In the genomic region with DNA sequence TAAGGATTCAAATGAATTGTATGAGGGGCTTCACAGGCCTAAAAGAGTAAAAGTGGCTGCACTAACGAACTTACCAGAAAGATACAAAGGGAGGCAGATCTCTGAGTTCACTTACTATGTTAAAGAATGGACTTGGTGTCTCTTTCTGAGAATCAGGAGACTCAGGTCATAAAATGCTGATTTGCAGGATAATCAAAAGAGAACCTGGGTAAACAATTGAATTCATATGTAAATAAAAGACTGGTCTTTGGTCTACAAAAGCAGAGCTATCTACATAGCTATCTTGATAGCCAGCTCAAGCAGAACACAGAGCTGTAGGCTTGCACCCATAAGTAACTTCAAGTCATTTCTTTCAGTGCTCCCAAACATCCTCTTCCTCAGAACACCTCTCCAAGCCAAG, we compare ENCODE assay signal across 34 mouse cellular contexts.
"Had no signal": no experiment of that assay in that cellular context is flagged by ENCODE, and none has a peak within 500 bp of the region (broad histone marks: within the 10 kb centered on the region; RNA-seq: fewer than 3 reads in every experiment).

No protein-coding gene starts in this region.

- ATAC-seq: hindbrain, embryonic 16.5 days; hindbrain, postnatal 0 days; inflammation-experienced regulatory T-cells, adult 6 months; intestine, embryonic 15.5 days; intestine, embryonic 16.5 days; intestine, postnatal 0 days had no signal

- H3K27ac ChIP-seq: heart, embryonic 10.5 days; heart, embryonic 13.5 days; heart, embryonic 15.5 days; hindbrain, embryonic 10.5 days; hindbrain, embryonic 12.5 days; hindbrain, embryonic 13.5 days; hindbrain, embryonic 14.5 days; hindbrain, embryonic 15.5 days; hindbrain, postnatal 0 days; intestine, embryonic 15.5 days; kidney, postnatal 0 days; layer of hippocampus, adult 2 months; left cerebral cortex, adult 2 months had no signal

- H3K27me3 ChIP-seq: heart, embryonic 12.5 days; heart, embryonic 13.5 days; hindbrain, embryonic 12.5 days; hindbrain, embryonic 13.5 days; hindbrain, embryonic 15.5 days; intestine, embryonic 15.5 days had no signal

- H3K9me3 ChIP-seq: heart, embryonic 10.5 days; heart, embryonic 15.5 days; hindbrain, embryonic 10.5 days; hindbrain, embryonic 13.5 days; hindbrain, embryonic 15.5 days; intestine, embryonic 15.5 days had no signal

- DNase-seq: heart, postnatal 10 days; heart, postnatal 14 days; heart, postnatal 36 days; heart, postnatal 4 days; kidney, adult 11 months; kidney, adult 18-20 months; kidney, adult 2 months; kidney, adult 8-10 months; kidney, adult 9 months; kidney, postnatal 14 days; kidney, postnatal 25 days; kidney, postnatal 36 days; kidney, postnatal 4 days; layer of hippocampus, adult 9-11 months; layer of hippocampus, postnatal 36 days had no signal

- H3K36me3 ChIP-seq: heart, embryonic 10.5 days; heart, embryonic 12.5 days; heart, embryonic 13.5 days; heart, embryonic 15.5 days; hindbrain, embryonic 10.5 days; hindbrain, embryonic 12.5 days; hindbrain, embryonic 13.5 days; hindbrain, embryonic 15.5 days; intestine, embryonic 15.5 days had no signal

- H3K4me3 ChIP-seq: heart, embryonic 10.5 days; heart, embryonic 12.5 days; heart, embryonic 13.5 days; heart, embryonic 15.5 days; hindbrain, embryonic 10.5 days; hindbrain, embryonic 12.5 days; hindbrain, embryonic 13.5 days; hindbrain, embryonic 15.5 days; intestine, embryonic 15.5 days; layer of hippocampus, adult 2 months; left cerebral cortex, adult 2 months had no signal

- H3K4me1 ChIP-seq: heart, embryonic 10.5 days; heart, embryonic 12.5 days; hindbrain, embryonic 12.5 days; hindbrain, embryonic 13.5 days; intestine, embryonic 15.5 days had no signal

- H3K4me2 ChIP-seq: heart, embryonic 11.5 days; heart, embryonic 12.5 days; heart, embryonic 13.5 days; heart, embryonic 15.5 days; hindbrain, embryonic 12.5 days; hindbrain, embryonic 13.5 days; hindbrain, embryonic 14.5 days; hindbrain, embryonic 15.5 days; intestine, embryonic 15.5 days had no signal

- H3K9ac ChIP-seq: heart, embryonic 12.5 days; heart, embryonic 13.5 days; heart, embryonic 15.5 days; hindbrain, embryonic 12.5 days; hindbrain, embryonic 13.5 days; hindbrain, embryonic 14.5 days; hindbrain, embryonic 15.5 days; intestine, embryonic 15.5 days had no signal
